Mouse (Mus musculus) embryonic facial prominence, embryonic 11.5 days (tissue): ENCODE results near the gene Wdfy4. TPM values are rescaled to one million over a fixed set of nuclear protein-coding genes. Genes with fewer than 3 reads are reported as not detected.

Source experiments
- ATAC-seq: fragments of 200-750 bp; cut with Nextera tagmentation; replicated peaks from 2 replicates; pipeline ENCODE4 v1.8.0; 2017; ENCODE audit warnings: low read depth; ENCODE audit not compliant: insufficient number of reproducible peaks, low FRiP score, low TSS enrichment
- DNase-seq: peaks from one replicate; pipeline ENCODE4 v3.0.0-alpha.2; 2015; ENCODE audit warnings: low spot score
- H3K27ac ChIP-seq: fragments of 300-500 bp; sonication (generic); replicated peaks from 2 replicates; pipeline ENCODE4 v1.5.1; 2014; ENCODE audit warnings: mild to moderate bottlenecking, low read depth, low read length, control low read depth
- H3K27me3 ChIP-seq: fragments of 300-500 bp; sonication (generic); 2 replicates; pipeline ENCODE4 v1.6.1; 2014; ENCODE audit warnings: mild to moderate bottlenecking, low read length, moderate library complexity, mixed read lengths; ENCODE audit not compliant: control insufficient read depth, insufficient read depth
- H3K36me3 ChIP-seq: fragments of 300-500 bp; sonication (generic); replicated peaks from 2 replicates; pipeline ENCODE4 v1.6.1; 2014; ENCODE audit warnings: low read depth, mild to moderate bottlenecking, low read length, moderate library complexity, mixed read lengths; ENCODE audit not compliant: control insufficient read depth, insufficient read depth
- H3K4me1 ChIP-seq: fragments of 300-500 bp; sonication (generic); 2 replicates; pipeline ENCODE4 v1.6.1; 2014; ENCODE audit warnings: low read length, mixed read lengths; ENCODE audit not compliant: control insufficient read depth, insufficient read depth
- H3K4me2 ChIP-seq: fragments of 300-500 bp; sonication (generic); 2 replicates; pipeline ENCODE4 v1.6.1; 2014; ENCODE audit warnings: low read depth, mild to moderate bottlenecking, control low read depth, low read length, moderate library complexity
- H3K4me3 ChIP-seq: fragments of 300-500 bp; sonication (generic); 2 replicates; pipeline ENCODE4 v1.5.1; 2014; ENCODE audit warnings: low read depth, low read length, control low read depth
- H3K9ac ChIP-seq: fragments of 300-500 bp; sonication (generic); replicated peaks from 2 replicates; pipeline ENCODE4 v1.6.1; 2014; ENCODE audit warnings: mild to moderate bottlenecking, control low read depth, low read length
- H3K9me3 ChIP-seq: fragments of 300-500 bp; sonication (generic); replicated peaks from 2 replicates; pipeline ENCODE4 v1.6.1; 2016; ENCODE audit warnings: mild to moderate bottlenecking, low read length, inconsistent platforms, mixed read lengths; ENCODE audit not compliant: control insufficient read depth
- WGBS: fragments of 180-500 bp; shearing (Covaris S2); extraction: QIAGEN DNeasy Blood & Tissue Kit; methylation state at CpG from one replicate; pipeline ENCODE4 v1.1.7; 2014; 5-methylcytosine and 5-hydroxymethylcytosine counted together
- polyA plus RNA-seq: library from polyadenylated mRNA; unstranded; fragments of >200 nt; fragmentation: Nextera tagmentation; extraction: Ambion mirVana; gene quantifications from 2 replicates; pipeline ENCODE4 v1.2.1, GENCODE M21; 2014

Wdfy4 gene
- polyA plus RNA-seq, 1 experiment from 2014 or later: 0.08 TPM

- H3K4me1 ChIP-seq: no peaks in the 10 kb centered on the region
- no peaks in the 10 kb centered on the region for H3K9me3 ChIP-seq
- no peak for ATAC-seq
- no peak for DNase-seq
- no peak overlapping the region for H3K27ac ChIP-seq
- 59% methylated on average over 7 of the region's 7 CpGs for WGBS
- H3K4me3 ChIP-seq: no peak overlapping the region
- no peak overlapping the region for H3K9ac ChIP-seq
- H3K4me2 ChIP-seq: no peak overlapping the region
- no peaks in the 10 kb centered on the region for H3K27me3 ChIP-seq
- no peaks in the 10 kb centered on the region for H3K36me3 ChIP-seq
These were observed 86.2 kb downstream of the Wdfy4 start for GRCm38 (mm10) chr14:33099111-33099510.

GRCm38 (mm10) chr14:33096462-33096861 is 88.8 kb downstream of the Wdfy4 start:
- WGBS: 84% methylated on average over 5 of the region's 5 CpGs
- Histone ChIP-seq H3K36me3 (no peaks in the 10 kb centered on the region), H3K4me3 (no peak overlapping the region), H3K27me3 (no peaks in the 10 kb centered on the region), H3K9ac (no peak overlapping the region), H3K9me3 (no peaks in the 10 kb centered on the region), H3K4me2 (no peak overlapping the region), H3K27ac (no peak overlapping the region), H3K4me1 (no peaks in the 10 kb centered on the region)
- ATAC-seq: no peak
- DNase-seq: no peak

GRCm38 (mm10) chr14:33083326-33083725 is 102.0 kb downstream of the Wdfy4 start:
- Histone ChIP-seq H3K4me3 (no peak overlapping the region), H3K9me3 (no peaks in the 10 kb centered on the region), H3K36me3 (no peaks in the 10 kb centered on the region), H3K4me2 (no peak overlapping the region), H3K27me3 (no peaks in the 10 kb centered on the region), H3K4me1 (no peaks in the 10 kb centered on the region), H3K9ac (no peak overlapping the region), H3K27ac (no peak overlapping the region)
- WGBS: 84% methylated on average over 8 of the region's 8 CpGs
- ATAC-seq (no peak), DNase-seq (no peak)

GRCm38 (mm10) chr14:33082301-33082700 is 103.0 kb downstream of the Wdfy4 start:
- H3K27me3 ChIP-seq: no peaks in the 10 kb centered on the region
- ATAC-seq: no peak
- no peak overlapping the region for H3K4me3 ChIP-seq
- no peak overlapping the region for H3K27ac ChIP-seq
- no peak overlapping the region for H3K4me2 ChIP-seq
- no peaks in the 10 kb centered on the region for H3K36me3 ChIP-seq
- H3K9me3 ChIP-seq: no peaks in the 10 kb centered on the region
- no peak overlapping the region for H3K9ac ChIP-seq
- no peak for DNase-seq
- no peaks in the 10 kb centered on the region for H3K4me1 ChIP-seq
- WGBS: 68% methylated on average over 1 of the region's 1 CpGs

GRCm38 (mm10) chr14:33081370-33081860 is 103.9 kb downstream of the Wdfy4 start:
- Histone ChIP-seq H3K9me3 (no peaks in the 10 kb centered on the region), H3K27ac (no peak overlapping the region), H3K9ac (no peak overlapping the region), H3K4me1 (no peaks in the 10 kb centered on the region), H3K36me3 (no peaks in the 10 kb centered on the region), H3K4me3 (no peak overlapping the region), H3K4me2 (no peak overlapping the region), H3K27me3 (no peaks in the 10 kb centered on the region)
- 88% methylated on average over 6 of the region's 6 CpGs for WGBS
- DNase-seq: no peak
- no peak for ATAC-seq

- no peak overlapping the region for H3K4me2 ChIP-seq
- H3K36me3 ChIP-seq: no peaks in the 10 kb centered on the region
- no peaks in the 10 kb centered on the region for H3K9me3 ChIP-seq
- H3K27me3 ChIP-seq: no peaks in the 10 kb centered on the region
- ATAC-seq: no peak
- H3K27ac ChIP-seq: no peak overlapping the region
- H3K4me1 ChIP-seq: no peaks in the 10 kb centered on the region
- WGBS: 92% methylated on average over 6 of the region's 6 CpGs
- no peak for DNase-seq
- H3K4me3 ChIP-seq: no peak overlapping the region
- no peak overlapping the region for H3K9ac ChIP-seq
These were observed 106.7 kb downstream of the Wdfy4 start for GRCm38 (mm10) chr14:33078596-33078995.

GRCm38 (mm10) chr14:33078110-33078509 is 107.2 kb downstream of the Wdfy4 start:
- DNase-seq (no peak), ATAC-seq (no peak)
- Histone ChIP-seq H3K27me3 (no peaks in the 10 kb centered on the region), H3K9ac (no peak overlapping the region), H3K9me3 (no peaks in the 10 kb centered on the region), H3K36me3 (no peaks in the 10 kb centered on the region), H3K27ac (no peak overlapping the region), H3K4me3 (no peak overlapping the region), H3K4me1 (no peaks in the 10 kb centered on the region), H3K4me2 (no peak overlapping the region)
- WGBS: 87% methylated on average over 6 of the region's 6 CpGs

- Histone ChIP-seq H3K27ac (no peak overlapping the region), H3K9me3 (no peaks in the 10 kb centered on the region), H3K27me3 (no peaks in the 10 kb centered on the region), H3K4me1 (no peaks in the 10 kb centered on the region), H3K36me3 (no peaks in the 10 kb centered on the region), H3K9ac (no peak overlapping the region), H3K4me3 (no peak overlapping the region), H3K4me2 (no peak overlapping the region)
- WGBS: 74% methylated on average over 3 of the region's 3 CpGs
- DNase-seq (no peak), ATAC-seq (no peak)
These were observed 112.0 kb downstream of the Wdfy4 start for GRCm38 (mm10) chr14:33073355-33073754.
